Mouse (Mus musculus): ENCODE data around the gene Pink1. TPM values are rescaled to one million over a fixed set of nuclear protein-coding genes. Genes with fewer than 3 reads are reported as not detected.

Gene Pink1
- polyA plus RNA-seq, 1 experiment from 2014 or later, result 50.5 TPM

- Histone ChIP-seq H3K4me1 (no peaks in the 10 kb centered on the region), H3K9me3 (peaks cover 5% of the 10 kb centered on the region; the same call in 1 of the 2 replicates), H3K4me3 (no peak overlapping the region), H3K36me3 (no peaks in the 10 kb centered on the region), H3K27me3 (peaks cover 7% of the 10 kb centered on the region), H3K9ac (no peak overlapping the region), H3K4me2 (replicated peaks) (no peak overlapping the region), H3K27ac (no peak overlapping the region)
- 85% methylated on average over 8 of the region's 8 CpGs for WGBS
- ATAC-seq (ENCODE audit: low FRiP score, low read depth), result no peak
Measured at GRCm38 (mm10) chr4:138356141-138356540, 30.0 kb upstream of the Pink1 start.

- WGBS, result 81% methylated on average over 2 of the region's 2 CpGs
- no peak overlapping the region for H3K27ac ChIP-seq
- no peak overlapping the region for H3K4me2 ChIP-seq (replicated peaks)
- H3K4me3 ChIP-seq, result no peak overlapping the region
- no peaks in the 10 kb centered on the region for H3K36me3 ChIP-seq
- ATAC-seq (ENCODE audit: low FRiP score, low read depth), result no peak
- H3K9me3 ChIP-seq, result peaks cover 5% of the 10 kb centered on the region; the same call in 1 of the 2 replicates
- no peaks in the 10 kb centered on the region for H3K4me1 ChIP-seq
- peaks cover under 1% of the 10 kb centered on the region for H3K27me3 ChIP-seq
- H3K9ac ChIP-seq, result no peak overlapping the region
Measured at GRCm38 (mm10) chr4:138355496-138355895, 29.4 kb upstream of the Pink1 start.

GRCm38 (mm10) chr4:138353438-138354171 lies 27.5 kb upstream of the Pink1 start:
- no peak overlapping the region for H3K4me3 ChIP-seq
- H3K27ac ChIP-seq, result no peak overlapping the region
- 78% methylated on average over 10 of the region's 10 CpGs for WGBS
- no peaks in the 10 kb centered on the region for H3K27me3 ChIP-seq
- H3K4me1 ChIP-seq, result no peaks in the 10 kb centered on the region
- no peak overlapping the region for H3K9ac ChIP-seq
- H3K36me3 ChIP-seq, result no peaks in the 10 kb centered on the region
- peaks cover 5% of the 10 kb centered on the region; the same call in 1 of the 2 replicates for H3K9me3 ChIP-seq
- ATAC-seq (ENCODE audit: low FRiP score, low read depth), result no peak
- H3K4me2 ChIP-seq (replicated peaks), result no peak overlapping the region

GRCm38 (mm10) chr4:138352692-138353091 lies 26.6 kb upstream of the Pink1 start:
- ATAC-seq (ENCODE audit: low FRiP score, low read depth), result no peak
- no peak overlapping the region for H3K27ac ChIP-seq

GRCm38 (mm10) chr4:138351821-138352220 lies 25.7 kb upstream of the Pink1 start:
- H3K36me3 ChIP-seq, result no peaks in the 10 kb centered on the region
- H3K27me3 ChIP-seq, result no peaks in the 10 kb centered on the region
- no peak for ATAC-seq (ENCODE audit: low FRiP score, low read depth)
- WGBS, result 83% methylated on average over 5 of the region's 5 CpGs
- no peak overlapping the region for H3K27ac ChIP-seq
- no peak overlapping the region for H3K4me2 ChIP-seq (replicated peaks)
- H3K9me3 ChIP-seq, result peaks cover 5% of the 10 kb centered on the region; the same call in 1 of the 2 replicates
- H3K9ac ChIP-seq, result no peak overlapping the region
- no peaks in the 10 kb centered on the region for H3K4me1 ChIP-seq
- no peak overlapping the region for H3K4me3 ChIP-seq

More at GRCm38 (mm10) chr4:138352692-138353091, 26.6 kb upstream of the Pink1 start:
- H3K9me3 ChIP-seq, result peaks cover 5% of the 10 kb centered on the region; the same call in 1 of the 2 replicates
- WGBS, result 83% methylated on average over 6 of the region's 6 CpGs
- no peak overlapping the region for H3K9ac ChIP-seq
- H3K27me3 ChIP-seq, result no peaks in the 10 kb centered on the region
- H3K4me3 ChIP-seq, result no peak overlapping the region
- H3K4me1 ChIP-seq, result no peaks in the 10 kb centered on the region
- H3K36me3 ChIP-seq, result no peaks in the 10 kb centered on the region
- no peak overlapping the region for H3K4me2 ChIP-seq (replicated peaks)

GRCm38 (mm10) chr4:138348716-138349115 lies 22.6 kb upstream of the Pink1 start:
- Histone ChIP-seq H3K9ac (no peak overlapping the region), H3K4me3 (no peak overlapping the region), H3K27ac (no peak overlapping the region), H3K27me3 (no peaks in the 10 kb centered on the region), H3K36me3 (no peaks in the 10 kb centered on the region), H3K9me3 (peaks cover 5% of the 10 kb centered on the region; the same call in 1 of the 2 replicates), H3K4me1 (peaks cover 2% of the 10 kb centered on the region; the same call in 1 of the 2 replicates), H3K4me2 (replicated peaks) (no peak overlapping the region)
- 81% methylated on average over 7 of the region's 7 CpGs for WGBS
- no peak for ATAC-seq (ENCODE audit: low FRiP score, low read depth)

GRCm38 (mm10) chr4:138347280-138347679 lies 21.2 kb upstream of the Pink1 start:
- no peak for ATAC-seq (ENCODE audit: low FRiP score, low read depth)
- 75% methylated on average over 1 of the region's 1 CpGs for WGBS
- H3K27ac ChIP-seq, result no peak overlapping the region
- no peak overlapping the region for H3K9ac ChIP-seq
- H3K4me1 ChIP-seq, result peaks cover 13% of the 10 kb centered on the region
- no peak overlapping the region for H3K4me3 ChIP-seq
- no peaks in the 10 kb centered on the region for H3K27me3 ChIP-seq
- H3K4me2 ChIP-seq (replicated peaks), result no peak overlapping the region
- no peaks in the 10 kb centered on the region for H3K36me3 ChIP-seq
- H3K9me3 ChIP-seq, result peaks cover 5% of the 10 kb centered on the region; the same call in 1 of the 2 replicates

GRCm38 (mm10) chr4:138344891-138345545 lies 18.9 kb upstream of the Pink1 start:
- no peak for ATAC-seq (ENCODE audit: low FRiP score, low read depth)
- no peak overlapping the region for H3K4me2 ChIP-seq (replicated peaks)
- H3K36me3 ChIP-seq, result no peaks in the 10 kb centered on the region
- H3K27ac ChIP-seq, result no peak overlapping the region
- H3K4me1 ChIP-seq, result peaks cover 13% of the 10 kb centered on the region
- no peak overlapping the region for H3K4me3 ChIP-seq
- WGBS, result 60% methylated on average over 9 of the region's 9 CpGs
- H3K9me3 ChIP-seq, result no peaks in the 10 kb centered on the region
- no peak overlapping the region for H3K9ac ChIP-seq
- no peaks in the 10 kb centered on the region for H3K27me3 ChIP-seq

GRCm38 (mm10) chr4:138343341-138343837 lies 17.3 kb upstream of the Pink1 start:
- Histone ChIP-seq H3K9ac (no peak overlapping the region), H3K4me3 (no peak overlapping the region), H3K4me1 (peaks cover 13% of the 10 kb centered on the region), H3K27ac (no peak overlapping the region), H3K27me3 (no peaks in the 10 kb centered on the region), H3K4me2 (replicated peaks) (no peak overlapping the region), H3K9me3 (no peaks in the 10 kb centered on the region), H3K36me3 (no peaks in the 10 kb centered on the region)
- 41% methylated on average over 10 of the region's 10 CpGs for WGBS
- ATAC-seq (ENCODE audit: low FRiP score, low read depth), result no peak

- WGBS, result 67% methylated on average over 6 of the region's 6 CpGs
- Histone ChIP-seq H3K4me3 (no peak overlapping the region), H3K27me3 (no peaks in the 10 kb centered on the region), H3K9ac (no peak overlapping the region), H3K27ac (no peak overlapping the region), H3K4me2 (replicated peaks) (no peak overlapping the region), H3K4me1 (peaks cover 13% of the 10 kb centered on the region), H3K36me3 (no peaks in the 10 kb centered on the region), H3K9me3 (no peaks in the 10 kb centered on the region)
- no peak for ATAC-seq (ENCODE audit: low FRiP score, low read depth)
Measured at GRCm38 (mm10) chr4:138342778-138343177, 16.7 kb upstream of the Pink1 start.

- Histone ChIP-seq H3K4me1 (peaks cover 13% of the 10 kb centered on the region), H3K27me3 (no peaks in the 10 kb centered on the region), H3K9me3 (no peaks in the 10 kb centered on the region), H3K4me2 (replicated peaks) (no peak overlapping the region), H3K27ac (no peak overlapping the region), H3K9ac (no peak overlapping the region), H3K36me3 (no peaks in the 10 kb centered on the region), H3K4me3 (no peak overlapping the region)
- no peak for ATAC-seq (ENCODE audit: low FRiP score, low read depth)
- WGBS, result 64% methylated on average over 7 of the region's 7 CpGs
Measured at GRCm38 (mm10) chr4:138342048-138342447, 15.9 kb upstream of the Pink1 start.

GRCm38 (mm10) chr4:138341393-138341792 lies 15.3 kb upstream of the Pink1 start:
- Histone ChIP-seq H3K4me1 (peaks cover 13% of the 10 kb centered on the region), H3K36me3 (no peaks in the 10 kb centered on the region), H3K27ac (no peak overlapping the region), H3K9me3 (no peaks in the 10 kb centered on the region), H3K4me2 (replicated peaks) (no peak overlapping the region), H3K27me3 (no peaks in the 10 kb centered on the region), H3K4me3 (no peak overlapping the region), H3K9ac (no peak overlapping the region)
- 51% methylated on average over 8 of the region's 8 CpGs for WGBS
- ATAC-seq (ENCODE audit: low FRiP score, low read depth), result no peak
